Mouse (Mus musculus) midbrain, postnatal 0 days (tissue): ENCODE measurements at regions not wholly inside any gene's neighbourhood (a gene's known extent, or its start where the extent isn't known, plus 50 kb on each side); places are given as distances from the start of the nearest gene placed in this dataset.

Experiments
- ATAC-seq: fragments of 200-750 bp; cut with Nextera tagmentation; 2 replicates; pipeline ENCODE4 v1.8.0; 2017; ENCODE audit warnings: moderate number of reproducible peaks, mild to moderate bottlenecking, moderate TSS enrichment, moderate library complexity; ENCODE audit not compliant: low FRiP score
- DNase-seq: peaks from one replicate; pipeline ENCODE4 v3.0.0-alpha.2; 2015; ENCODE audit warnings: low spot score
- H3K27ac ChIP-seq: fragments of 300-500 bp; sonication (generic); 2 replicates; pipeline ENCODE4 v1.5.1; 2014; ENCODE audit warnings: low read depth, mild to moderate bottlenecking, low read length, mixed read lengths
- H3K27me3 ChIP-seq: fragments of 300-500 bp; sonication (generic); 2 replicates; pipeline ENCODE4 v1.6.1; 2014; ENCODE audit warnings: low read length, control low read depth, mixed read lengths; ENCODE audit not compliant: insufficient read depth
- H3K36me3 ChIP-seq: fragments of 300-500 bp; sonication (generic); 2 replicates; pipeline ENCODE4 v1.6.1; 2014; ENCODE audit warnings: low read length, control low read depth, mixed read lengths; ENCODE audit not compliant: insufficient read depth
- H3K4me1 ChIP-seq: fragments of 300-500 bp; sonication (generic); 2 replicates; pipeline ENCODE4 v1.6.1; 2014; ENCODE audit warnings: mild to moderate bottlenecking, control low read depth, antibody characterized with exemption, low read length, mixed read lengths; ENCODE audit not compliant: insufficient read depth
- H3K4me2 ChIP-seq: fragments of 300-500 bp; sonication (generic); 2 replicates; pipeline ENCODE4 v1.6.1; 2014; ENCODE audit warnings: low read depth, mild to moderate bottlenecking, low read length, mixed read lengths; ENCODE audit not compliant: poor library complexity, severe bottlenecking
- H3K4me3 ChIP-seq: fragments of 300-500 bp; sonication (generic); 2 replicates; pipeline ENCODE4 v1.5.1; 2014; ENCODE audit warnings: low read depth, mild to moderate bottlenecking, low read length, moderate library complexity
- H3K9ac ChIP-seq: fragments of 300-500 bp; sonication (generic); replicated peaks from 2 replicates; pipeline ENCODE4 v1.6.1; 2014; ENCODE audit warnings: mild to moderate bottlenecking, low read length, moderate library complexity, mixed read lengths; ENCODE audit not compliant: poor library complexity, severe bottlenecking
- H3K9me3 ChIP-seq: fragments of 300-500 bp; sonication (generic); 2 replicates; pipeline ENCODE4 v1.6.1; 2016; ENCODE audit warnings: low read length, control low read depth
- CTCF ChIP-seq: IDR thresholded peaks from 2 replicates; pipeline ENCODE4 v1.5.1; 2016; ENCODE audit warnings: antibody characterized with exemption, mild to moderate bottlenecking
- WGBS: fragments of 180-500 bp; shearing (Covaris S2); extraction: QIAGEN DNeasy Blood & Tissue Kit; methylation state at CpG from one replicate; pipeline ENCODE4 v1.1.7; 2014; 5-methylcytosine and 5-hydroxymethylcytosine counted together

GRCm38 (mm10) chr17:88369971-88370370, 70.5 kb upstream of the Foxn2 start:
- Histone ChIP-seq H3K36me3 (no peaks in the 10 kb centered on the region), H3K4me1 (no peaks in the 10 kb centered on the region), H3K4me2 (no peak overlapping the region), H3K9ac (no peak overlapping the region), H3K27ac (no peak overlapping the region), H3K27me3 (no peaks in the 10 kb centered on the region), H3K4me3 (no peak overlapping the region), H3K9me3 (no peaks in the 10 kb centered on the region)
- 90% methylated on average over 8 of the region's 8 CpGs for WGBS
- no peak for ATAC-seq
- no peak for DNase-seq
- no peak for TF ChIP-seq CTCF

GRCm38 (mm10) chr17:88370676-88371075, 69.8 kb upstream of the Foxn2 start:
- H3K4me2 ChIP-seq = no peak overlapping the region
- H3K4me3 ChIP-seq = no peak overlapping the region
- DNase-seq (no peak), ATAC-seq (no peak)
- H3K4me1 ChIP-seq = no peaks in the 10 kb centered on the region
- WGBS = 64% methylated on average over 9 of the region's 9 CpGs
- no peak for TF ChIP-seq CTCF
- H3K9me3 ChIP-seq = no peaks in the 10 kb centered on the region
- no peak overlapping the region for H3K27ac ChIP-seq
- no peaks in the 10 kb centered on the region for H3K36me3 ChIP-seq
- H3K9ac ChIP-seq = no peak overlapping the region
- no peaks in the 10 kb centered on the region for H3K27me3 ChIP-seq

GRCm38 (mm10) chr17:88378505-88378904, 62.0 kb upstream of the Foxn2 start:
- TF ChIP-seq CTCF = peak; percentile 45
- Histone ChIP-seq H3K27me3 (no peaks in the 10 kb centered on the region), H3K9me3 (0 out of 2 replicates have a peak, but pooled peaks cover 2% of the 10 kb centered on the region), H3K4me3 (no peak overlapping the region), H3K36me3 (no peaks in the 10 kb centered on the region), H3K4me2 (no peak overlapping the region), H3K9ac (no peak overlapping the region), H3K4me1 (no peaks in the 10 kb centered on the region), H3K27ac (no peak overlapping the region)
- WGBS = 80% methylated on average over 5 of the region's 5 CpGs
- DNase-seq (no peak), ATAC-seq (no peak)

GRCm38 (mm10) chr17:88379389-88379788, 61.1 kb upstream of the Foxn2 start:
- ATAC-seq (no peak), DNase-seq (no peak)
- no peak overlapping the region for H3K9ac ChIP-seq
- no peak for TF ChIP-seq CTCF
- H3K9me3 ChIP-seq = 0 out of 2 replicates have a peak, but pooled peaks cover 2% of the 10 kb centered on the region
- H3K4me1 ChIP-seq = no peaks in the 10 kb centered on the region
- no peaks in the 10 kb centered on the region for H3K36me3 ChIP-seq
- H3K4me3 ChIP-seq = no peak overlapping the region
- 90% methylated on average over 5 of the region's 5 CpGs for WGBS
- no peaks in the 10 kb centered on the region for H3K27me3 ChIP-seq
- H3K4me2 ChIP-seq = no peak overlapping the region
- no peak overlapping the region for H3K27ac ChIP-seq

- H3K4me2 ChIP-seq = no peak overlapping the region
- 55% methylated on average over 9 of the region's 9 CpGs for WGBS
- H3K4me1 ChIP-seq = no peaks in the 10 kb centered on the region
- no peak for ATAC-seq
- H3K9ac ChIP-seq = no peak overlapping the region
- no peak overlapping the region for H3K27ac ChIP-seq
- no peaks in the 10 kb centered on the region for H3K36me3 ChIP-seq
- H3K4me3 ChIP-seq = no peak overlapping the region
- no peaks in the 10 kb centered on the region for H3K27me3 ChIP-seq
- H3K9me3 ChIP-seq = 0 out of 2 replicates have a peak, but pooled peaks cover 2% of the 10 kb centered on the region
- peak; percentile 20; the same call in 1 of the 2 replicates for TF ChIP-seq CTCF
- no peak for DNase-seq
Observed at GRCm38 (mm10) chr17:88381106-88381505, 59.4 kb upstream of the Foxn2 start.

- no peak for ATAC-seq
- Histone ChIP-seq H3K4me2 (no peak overlapping the region), H3K4me3 (no peak overlapping the region), H3K27ac (no peak overlapping the region), H3K9ac (no peak overlapping the region), H3K27me3 (no peaks in the 10 kb centered on the region), H3K9me3 (0 out of 2 replicates have a peak, but pooled peaks cover 1% of the 10 kb centered on the region), H3K36me3 (no peaks in the 10 kb centered on the region), H3K4me1 (no peaks in the 10 kb centered on the region)
- no peak for TF ChIP-seq CTCF
- no peak for DNase-seq
- WGBS = 66% methylated on average over 4 of the region's 4 CpGs
Observed at GRCm38 (mm10) chr17:88383447-88383846, 57.1 kb upstream of the Foxn2 start.
